13 mouse cellular contexts compared by ENCODE assay signal in the genomic region with DNA sequence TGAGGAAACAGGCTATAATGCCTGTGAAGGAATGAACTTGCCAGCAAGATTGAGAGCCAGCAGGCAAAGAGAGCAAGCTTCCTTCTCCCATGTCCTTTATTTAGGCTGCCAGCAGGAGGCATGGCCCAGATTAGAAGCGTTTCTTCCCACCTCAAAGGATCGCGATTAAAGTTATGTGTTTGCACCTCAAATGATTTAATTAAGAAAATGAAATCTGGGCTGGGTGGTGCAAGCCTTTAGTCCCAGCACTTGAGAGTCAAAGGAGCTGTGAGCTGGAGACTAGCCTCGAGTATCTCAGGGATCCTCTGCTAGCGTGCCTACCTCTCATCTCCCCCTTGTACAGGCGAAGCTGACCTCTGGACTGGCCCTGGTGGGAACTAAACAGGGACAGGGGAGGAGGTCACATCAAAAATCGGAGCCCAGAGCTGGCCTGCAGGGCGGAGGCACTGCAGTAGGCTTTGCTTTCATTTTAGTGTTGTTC.
DNase-seq lines count a peak whose midpoint lies in the region; ATAC-seq and TF ChIP-seq lines count a peak whose summit lies in the region.
"Had no signal": no experiment of that assay in that cellular context is flagged by ENCODE, and none has a peak within 500 bp of the region (broad histone marks: within the 10 kb centered on the region; RNA-seq: fewer than 3 reads in every experiment).

No protein-coding gene starts in this region.

- no peak overlapping the region for H3K4me2 ChIP-seq in forebrain, postnatal 0 days (ENCODE audit: low read depth)
- H3K4me2 ChIP-seq in neural tube, embryonic 15.5 days = no peak overlapping the region
- H3K4me2 ChIP-seq: heart, embryonic 13.5 days; midbrain, embryonic 12.5 days; stomach, embryonic 15.5 days had no signal

- H3K4me1 ChIP-seq in forebrain, postnatal 0 days (ENCODE audit: insufficient read depth) = no peaks in the 10 kb centered on the region
- peaks cover 5% of the 10 kb centered on the region; the same call in 1 of the 2 replicates for H3K4me1 ChIP-seq in forebrain, embryonic 10.5 days
- 0 out of 2 replicates have a peak, but pooled peaks cover 4% of the 10 kb centered on the region for H3K4me1 ChIP-seq in neural tube, embryonic 15.5 days
- H3K4me1 ChIP-seq: midbrain, embryonic 12.5 days had no signal

- H3K4me3 ChIP-seq in forebrain, postnatal 0 days (ENCODE audit: low read depth, low read length) = no peak overlapping the region
- no peak overlapping the region for H3K4me3 ChIP-seq in forebrain, embryonic 10.5 days
- H3K4me3 ChIP-seq in neural tube, embryonic 15.5 days (replicated peaks) = no peak overlapping the region
- H3K4me3 ChIP-seq: heart, embryonic 13.5 days; midbrain, embryonic 12.5 days; stomach, embryonic 15.5 days had no signal

- no peak overlapping the region for H3K9ac ChIP-seq in forebrain, postnatal 0 days
- no peak overlapping the region for H3K9ac ChIP-seq in neural tube, embryonic 15.5 days (replicated peaks)
- H3K9ac ChIP-seq: heart, embryonic 13.5 days; midbrain, embryonic 12.5 days; stomach, embryonic 15.5 days had no signal

- H3K27me3 ChIP-seq in forebrain, postnatal 0 days (ENCODE audit: insufficient read depth, low read length) = no peaks in the 10 kb centered on the region
- no peaks in the 10 kb centered on the region for H3K27me3 ChIP-seq in forebrain, embryonic 10.5 days (ENCODE audit: poor library complexity, severe bottlenecking)
- H3K27me3 ChIP-seq in neural tube, embryonic 15.5 days (replicated peaks) = no peaks in the 10 kb centered on the region
- H3K27me3 ChIP-seq: heart, embryonic 13.5 days; midbrain, embryonic 12.5 days; stomach, embryonic 15.5 days had no signal

- TF ChIP-seq CTCF in forebrain, postnatal 0 days (IDR thresholded peaks at IDR 0.05; ENCODE audit: low read depth) = 0 out of 2 replicates have a peak, but pooled peaks have one; percentile 16

- ATAC-seq in forebrain, postnatal 0 days = peak; percentile 10; the same call in 1 of the 2 replicates
- no peak for ATAC-seq in neural tube, embryonic 15.5 days (ENCODE audit: low FRiP score)

- peak; percentile 37 for DNase-seq in forebrain, postnatal 0 days
- DNase-seq in forebrain, embryonic 10.5 days (ENCODE audit: extremely low spot score, low spot score) = no peak
- DNase-seq in heart, postnatal 25 days (ENCODE audit: low spot score) = peak; percentile 17
- no peak for DNase-seq in heart, postnatal 4 days
- DNase-seq in adipocyte (ENCODE audit: low spot score) = peak; percentile 12
- peak; percentile 52 to 55 for DNase-seq in cerebellum, postnatal 10 days
- DNase-seq in ovary, postnatal 36 days (ENCODE audit: low spot score) = no peak
- DNase-seq: retina, postnatal 1 day had no signal

- H3K9me3 ChIP-seq in forebrain, postnatal 0 days (ENCODE audit: low read length) = no peaks in the 10 kb centered on the region
- no peaks in the 10 kb centered on the region for H3K9me3 ChIP-seq in forebrain, embryonic 10.5 days
- no peaks in the 10 kb centered on the region for H3K9me3 ChIP-seq in neural tube, embryonic 15.5 days (replicated peaks)
- H3K9me3 ChIP-seq: midbrain, embryonic 12.5 days; stomach, embryonic 15.5 days had no signal

- peaks cover 22% of the 10 kb centered on the region; the same call in 1 of the 2 replicates for H3K36me3 ChIP-seq in forebrain, postnatal 0 days (ENCODE audit: insufficient read depth)
- peaks cover 16% of the 10 kb centered on the region for H3K36me3 ChIP-seq in forebrain, embryonic 10.5 days (replicated peaks)
- peaks cover 34% of the 10 kb centered on the region for H3K36me3 ChIP-seq in neural tube, embryonic 15.5 days
- H3K36me3 ChIP-seq: stomach, embryonic 15.5 days had no signal

- H3K27ac ChIP-seq in forebrain, postnatal 0 days (ENCODE audit: low read depth, low read length) = no peak overlapping the region
- H3K27ac ChIP-seq in forebrain, embryonic 10.5 days = no peak overlapping the region
- H3K27ac ChIP-seq in neural tube, embryonic 15.5 days (replicated peaks) = no peak overlapping the region
- H3K27ac ChIP-seq: heart, embryonic 13.5 days; kidney, postnatal 0 days; midbrain, embryonic 12.5 days; stomach, embryonic 15.5 days had no signal

- 51% methylated on average over 8 of the region's 8 CpGs for WGBS in forebrain, postnatal 0 days
- WGBS in forebrain, embryonic 10.5 days = 74% methylated on average over 8 of the region's 8 CpGs
- WGBS in neural tube, embryonic 15.5 days = 65% methylated on average over 8 of the region's 8 CpGs

- intact Hi-C loops in heart, postnatal 25 days (cut with DNase I) = no loop called here

Comparison
In these comparisons a context has a peak if more than half of its experiments do, and no peak if none do; other contexts are left out.
1. DNase-seq: peak in forebrain, postnatal 0 days (single experiment), heart, postnatal 25 days (single experiment), adipocyte (single experiment) and cerebellum, postnatal 10 days (2 of 2); none in forebrain, embryonic 10.5 days (single experiment), heart, postnatal 4 days (single experiment) and ovary, postnatal 36 days (single experiment).